Mouse (Mus musculus) heart, adult 2 months (tissue): ENCODE data around the gene Rab30. TPM values are rescaled to one million over a fixed set of nuclear protein-coding genes. Genes with fewer than 3 reads are reported as not detected.

ENCODE experiments used
- DNase-seq, 2 experiments: peaks; one replicate each; pipeline ENCODE4 v3.0.0; 2021
- H3K27ac ChIP-seq: fragments of 200-600 bp; 2 replicates; pipeline ENCODE4 v1.8.1; 2022
- H3K27me3 ChIP-seq: fragments of 200-500 bp; 2 replicates; pipeline ENCODE4 v1.6.1; 2012; ENCODE audit warnings: mild to moderate bottlenecking, low read length, inconsistent platforms, mixed read lengths; ENCODE audit not compliant: control insufficient read depth, insufficient read depth
- H3K36me3 ChIP-seq: fragments of 200-500 bp; 2 replicates; pipeline ENCODE4 v1.6.1; 2012; ENCODE audit warnings: low read length, inconsistent platforms; ENCODE audit not compliant: control insufficient read depth, insufficient read depth
- H3K4me1 ChIP-seq: fragments of 200-500 bp; 2 replicates; pipeline ENCODE4 v1.6.1; 2011; ENCODE audit warnings: low read length; ENCODE audit not compliant: control insufficient read depth, insufficient read depth
- H3K4me3 ChIP-seq: fragments of 200-600 bp; 2 replicates; pipeline ENCODE4 v1.8.1; 2022
- H3K79me2 ChIP-seq: fragments of 200-500 bp; replicated peaks from 2 replicates; pipeline ENCODE4 v1.6.1; 2012; ENCODE audit warnings: mild to moderate bottlenecking, inconsistent platforms, low read length, moderate library complexity, mixed read lengths; ENCODE audit not compliant: control insufficient read depth, insufficient read depth
- H3K9ac ChIP-seq: fragments of 200-500 bp; 2 replicates; pipeline ENCODE4 v1.6.1; 2012; ENCODE audit warnings: low read depth, mild to moderate bottlenecking, control low read depth, inconsistent platforms, low read length, mixed read lengths
- CTCF ChIP-seq: fragments of 200-600 bp; IDR thresholded peaks from 2 replicates; pipeline ENCODE4 v1.8.1; 2022; ENCODE audit warnings: antibody characterized with exemption, mild to moderate bottlenecking, moderate library complexity
- EP300 ChIP-seq: fragments of 200-500 bp; IDR thresholded peaks from 2 replicates; pipeline ENCODE4 v1.6.1; 2011; ENCODE audit warnings: low read depth, low read length, control low read depth; ENCODE audit not compliant: insufficient read depth
- POLR2A ChIP-seq: fragments of 200-500 bp; IDR thresholded peaks from 2 replicates; pipeline ENCODE4 v1.6.1; 2011; ENCODE audit warnings: mild to moderate bottlenecking, low read depth, low read length, control low read depth; ENCODE audit not compliant: insufficient read depth
- WGBS: fragments of 180-500 bp; shearing (Covaris S2); methylation state at CpG from one replicate; pipeline ENCODE4 v1.1.7; 2018; 5-methylcytosine and 5-hydroxymethylcytosine counted together
- intact Hi-C: fragments of 180-260 bp; cut with DNase I; formaldehyde crosslinking; loops from one replicate; pipeline ENCODE4 v1.15.1; 2025
- polyA plus RNA-seq: library from polyadenylated mRNA; depleted of rRNA; stranded (reverse); fragments of >200 nt; gene quantifications from 2 replicates; pipeline ENCODE4 v1.2.3, GENCODE M21; 2012
- total RNA-seq, 2 experiments: library from RNA; stranded (reverse); gene quantifications; 2 replicates each; pipeline ENCODE4 v1.2.3; 2021

Rab30 gene
- total and polyA plus RNA-seq, 3 experiments: 2.8 to 22.5 (median 10.8) TPM

- no peak overlapping the region for H3K9ac ChIP-seq
- no peaks in the 10 kb centered on the region for H3K36me3 ChIP-seq
- 74% methylated on average over 2 of the region's 2 CpGs for WGBS
- peaks cover 3% of the 10 kb centered on the region; the same call in 1 of the 2 replicates for H3K4me1 ChIP-seq
- H3K79me2 ChIP-seq: no peaks in the 10 kb centered on the region; the same call in 1 of the 2 replicates
- no peak for TF ChIP-seq EP300
- no peak for TF ChIP-seq CTCF
- TF ChIP-seq POLR2A: no peak
- H3K27me3 ChIP-seq: no peaks in the 10 kb centered on the region
- H3K4me3 ChIP-seq: no peak overlapping the region
- no peak for DNase-seq
- no peak overlapping the region for H3K27ac ChIP-seq
- intact Hi-C loops: no loop called here
Measured at GRCm38 (mm10) chr7:92779058-92779457, 37.7 kb downstream of the Rab30 start.

GRCm38 (mm10) chr7:92781361-92781760 lies 40.0 kb downstream of the Rab30 start:
- 87% methylated on average over 1 of the region's 1 CpGs for WGBS
- Histone ChIP-seq H3K27ac (no peak overlapping the region), H3K27me3 (no peaks in the 10 kb centered on the region), H3K79me2 (no peaks in the 10 kb centered on the region; the same call in 1 of the 2 replicates), H3K9ac (no peak overlapping the region), H3K4me1 (peaks cover 3% of the 10 kb centered on the region; the same call in 1 of the 2 replicates), H3K4me3 (no peak overlapping the region), H3K36me3 (no peaks in the 10 kb centered on the region)
- intact Hi-C loops: no loop called here
- DNase-seq: no peak
- TF ChIP-seq EP300 (no peak), POLR2A (no peak), CTCF (peak; percentile 21)

GRCm38 (mm10) chr7:92781948-92782347 lies 40.5 kb downstream of the Rab30 start:
- intact Hi-C loops: no loop called here
- H3K4me1 ChIP-seq: peaks cover under 1% of the 10 kb centered on the region; the same call in 1 of the 2 replicates
- no peak overlapping the region for H3K27ac ChIP-seq
- H3K27me3 ChIP-seq: no peaks in the 10 kb centered on the region
- H3K4me3 ChIP-seq: no peak overlapping the region
- WGBS: 82% methylated on average over 3 of the region's 3 CpGs
- DNase-seq: no peak
- H3K9ac ChIP-seq: no peak overlapping the region
- TF ChIP-seq CTCF (no peak), EP300 (no peak), POLR2A (no peak)
- no peaks in the 10 kb centered on the region; the same call in 1 of the 2 replicates for H3K79me2 ChIP-seq
- H3K36me3 ChIP-seq: no peaks in the 10 kb centered on the region

GRCm38 (mm10) chr7:92782511-92782910 lies 41.1 kb downstream of the Rab30 start:
- intact Hi-C loops: no loop called here
- 67% methylated on average over 9 of the region's 9 CpGs for WGBS
- no peak overlapping the region for H3K27ac ChIP-seq
- H3K9ac ChIP-seq: no peak overlapping the region
- H3K4me1 ChIP-seq: no peaks in the 10 kb centered on the region; the same call in 1 of the 2 replicates
- H3K79me2 ChIP-seq: no peaks in the 10 kb centered on the region; the same call in 1 of the 2 replicates
- DNase-seq: no peak
- no peak overlapping the region for H3K4me3 ChIP-seq
- TF ChIP-seq POLR2A: no peak
- TF ChIP-seq EP300: no peak
- no peak for TF ChIP-seq CTCF
- H3K27me3 ChIP-seq: no peaks in the 10 kb centered on the region
- H3K36me3 ChIP-seq: no peaks in the 10 kb centered on the region

GRCm38 (mm10) chr7:92783166-92783806 lies 41.9 kb downstream of the Rab30 start:
- H3K79me2 ChIP-seq: no peaks in the 10 kb centered on the region; the same call in 1 of the 2 replicates
- no peak overlapping the region for H3K4me3 ChIP-seq
- H3K27me3 ChIP-seq: no peaks in the 10 kb centered on the region
- H3K4me1 ChIP-seq: no peaks in the 10 kb centered on the region; the same call in 1 of the 2 replicates
- no peak overlapping the region for H3K9ac ChIP-seq
- WGBS: 82% methylated on average over 12 of the region's 12 CpGs
- H3K36me3 ChIP-seq: no peaks in the 10 kb centered on the region
- no peak for TF ChIP-seq CTCF
- TF ChIP-seq EP300: no peak
- intact Hi-C loops: no loop called here
- no peak overlapping the region for H3K27ac ChIP-seq
- no peak for DNase-seq

- H3K4me1 ChIP-seq: no peaks in the 10 kb centered on the region; the same call in 1 of the 2 replicates
- 80% methylated on average over 11 of the region's 11 CpGs for whole genome bisulfite sequencing
- no peaks in the 10 kb centered on the region for H3K27me3 ChIP-seq
- no peak overlapping the region for H3K4me3 ChIP-seq
- TF ChIP-seq POLR2A (no peak), EP300 (no peak), CTCF (no peak)
- DNase-seq: no peak
- H3K79me2 ChIP-seq: no peaks in the 10 kb centered on the region; the same call in 1 of the 2 replicates
- H3K27ac ChIP-seq: no peak overlapping the region
- intact Hi-C loops: no loop called here
- no peaks in the 10 kb centered on the region for H3K36me3 ChIP-seq
- H3K9ac ChIP-seq: no peak overlapping the region
Measured at GRCm38 (mm10) chr7:92783914-92784313, 42.5 kb downstream of the Rab30 start.
